Mouse (Mus musculus) cerebellum, adult 2 months (tissue): ENCODE measurements around the gene Pctp.

ENCODE experiments used
- CTCF ChIP-seq: fragments of 200-500 bp; IDR thresholded peaks from 2 replicates; pipeline ENCODE4 v1.5.1; 2011; ENCODE audit warnings: low read depth, mild to moderate bottlenecking, control low read depth, low read length, moderate library complexity, borderline replicate concordance; ENCODE audit not compliant: insufficient read depth
- POLR2A ChIP-seq: fragments of 200-500 bp; IDR thresholded peaks from 2 replicates; pipeline ENCODE4 v1.6.1; 2011; ENCODE audit warnings: low read length, control low read depth, borderline replicate concordance; ENCODE audit not compliant: insufficient read depth

DNA sequence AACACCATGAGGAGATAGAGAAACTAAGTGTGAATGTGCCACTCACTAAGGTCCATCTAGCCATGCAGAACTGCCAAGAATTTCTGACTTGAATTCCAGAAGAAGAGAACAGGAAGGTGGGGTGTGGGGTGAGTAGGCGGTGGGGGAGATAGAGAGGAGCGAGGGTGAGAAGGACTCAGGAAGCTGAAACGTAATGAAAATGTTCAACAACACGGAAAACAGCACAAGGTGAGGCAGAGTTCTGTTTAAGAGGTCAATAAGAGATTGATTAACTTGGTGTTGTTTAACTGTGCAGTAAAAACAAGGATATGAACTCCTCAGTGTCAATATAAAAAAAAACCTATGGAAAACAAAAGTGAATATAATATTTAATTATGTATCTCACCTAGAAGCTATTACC lies 3.4 kb upstream of the Pctp start:
- no peak for TF ChIP-seq POLR2A
- TF ChIP-seq CTCF: no peak
